Mouse (Mus musculus): Measurements from ENCODE around the gene Heatr4. TPM values are rescaled to one million over a fixed set of nuclear protein-coding genes. Genes with fewer than 3 reads are reported as not detected.

Heatr4 gene
- not detected in 4 replicates for total RNA-seq (2023; ENCODE audit: inconsistent age)

GRCm38 (mm10) chr12:83984752-83985151 is at the start of gene Heatr4:
Heatr4 (minus strand) TSS chr12:83984852.

GRCm38 (mm10) chr12:84009171-84009965 is 24.7 kb upstream of the Heatr4 start, which contains the start of gene Acot1:
Acot1 (plus strand) TSS chr12:84009490.

GRCm38 (mm10) chr12:83987583-83988441 is 3.2 kb upstream of the Heatr4 start, which contains the start of gene Acot2:
Acot2 (plus strand) TSS chr12:83987861.

GRCm38 (mm10) chr12:83950493-83950839 is 34.2 kb downstream of the Heatr4 start, which contains the start of gene Riox1:
Riox1 (plus strand) TSS chr12:83950608.

GRCm38 (mm10) chr12:83921535-83922381 is 62.9 kb downstream of the Heatr4 start, which contains the start of gene Numb:
Numb (minus strand) TSS chr12:83921934.

Other genes starting within 250 kb of the Heatr4 start
- gene Papln, start 221.2 kb downstream of the Heatr4 start, total RNA-seq (2023; ENCODE audit: inconsistent age), result 1.1 to 1.9 TPM (median 1.4 TPM) in 4 replicates
- 32.9 to 43.5 TPM (median 40.6 TPM) in 4 replicates for gene Numb, start 62.9 kb downstream of the Heatr4 start, total RNA-seq (2023; ENCODE audit: inconsistent age)
- 13.4 to 16.1 TPM (median 14.9 TPM) in 4 replicates for gene Riox1, start 34.2 kb downstream of the Heatr4 start, total RNA-seq (2023; ENCODE audit: inconsistent age)
- gene Acot2, start 3.0 kb upstream of the Heatr4 start, total RNA-seq (2023; ENCODE audit: inconsistent age), result 30.7 to 34.2 TPM (median 32.4 TPM) in 4 replicates
- 2.8 to 4.0 TPM (median 3.5 TPM) in 3 of 4 replicates, not detected in the other for gene Acot1, start 24.6 kb upstream of the Heatr4 start, total RNA-seq (2023; ENCODE audit: inconsistent age)
- not detected in 4 replicates for gene Acot4, start 53.5 kb upstream of the Heatr4 start, total RNA-seq (2023; ENCODE audit: inconsistent age)
- not detected in 4 replicates for gene Gm49366, start 54.1 kb upstream of the Heatr4 start, total RNA-seq (2023; ENCODE audit: inconsistent age)
- gene Acot3, start 67.3 kb upstream of the Heatr4 start, total RNA-seq (2023; ENCODE audit: inconsistent age), result not detected in 4 replicates
- 0.38 TPM in 1 of 4 replicates, not detected in the others for gene Acot5, start 84.5 kb upstream of the Heatr4 start, total RNA-seq (2023; ENCODE audit: inconsistent age)
- 0.75 to 0.97 TPM (median 0.91 TPM) in 4 replicates for gene Acot6, start 115.8 kb upstream of the Heatr4 start, total RNA-seq (2023; ENCODE audit: inconsistent age)
- 0.35 to 1.00 TPM (median 0.81 TPM) in 4 replicates for gene Dnal1, start 129.5 kb upstream of the Heatr4 start, total RNA-seq (2023; ENCODE audit: inconsistent age)
- gene Pnma1, start 163.6 kb upstream of the Heatr4 start, total RNA-seq (2023; ENCODE audit: inconsistent age), result 10.2 to 14.2 TPM (median 11.9 TPM) in 4 replicates
- gene Elmsan1, start 234.0 kb upstream of the Heatr4 start, total RNA-seq (2023; ENCODE audit: inconsistent age), result 173 to 223 TPM (median 205 TPM) in 4 replicates